Mouse (Mus musculus): ENCODE measurements around the gene Usp47. TPM values are rescaled to one million over a fixed set of nuclear protein-coding genes. Genes with fewer than 3 reads are reported as not detected.
A peak's percentile ranks its signal among the peaks of the same experiment; 100 is the strongest.

Usp47 gene
- total RNA-seq (2014; rRNA removed) (55.7 and 70.5 TPM in 2 replicates), polyA plus RNA-seq (2015; fragmentation: Nextera tagmentation; extraction: Ambion mirVana) (44.9 and 45.5 TPM in 2 replicates)

DNA sequence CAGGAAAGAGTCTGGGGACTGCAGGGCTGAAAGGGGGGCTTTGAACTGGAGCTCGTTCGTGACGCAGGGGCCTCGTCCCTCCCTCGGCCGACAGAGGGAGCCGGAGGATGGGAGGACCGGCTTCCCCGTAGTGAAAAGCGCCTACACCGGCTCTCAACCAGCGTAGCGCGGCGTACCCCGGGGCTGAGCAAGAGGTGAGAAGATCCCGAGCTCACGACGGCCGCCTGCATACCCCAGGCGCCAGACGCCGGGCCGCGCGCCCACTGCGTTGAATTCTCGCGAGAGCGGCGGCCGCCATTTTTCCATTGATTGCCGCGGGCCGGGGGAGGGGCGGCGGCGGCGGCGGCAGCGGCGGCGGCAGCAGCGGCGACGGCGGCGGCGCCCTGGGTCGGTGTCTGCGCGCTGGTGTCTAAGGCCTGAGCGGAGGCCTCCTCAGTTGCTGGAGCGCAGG is at the start of gene Usp47:
Gene Usp47, plus strand, starts transcription at position 355 of the 451 bp plus-strand sequence.
- Histone ChIP-seq H3K36me3 (ENCODE audit: insufficient read depth, low read length) (no peaks in the 10 kb centered on the region), H3K4me3 (ENCODE audit: low read length) (peak within 1 kb of the TSS; percentile 88), H3K9ac (replicated peaks; ENCODE audit: low read length) (peak within 1 kb of the TSS; percentile 92), H3K4me1 (ENCODE audit: insufficient read depth, low read length) (peaks cover 7% of the 10 kb centered on the region; the same call in 1 of the 2 replicates), H3K9me3 (ENCODE audit: low read length) (no peaks in the 10 kb centered on the region), H3K4me2 (ENCODE audit: low read depth, low read length) (peak within 1 kb of the TSS; percentile 89), H3K27me3 (ENCODE audit: insufficient read depth, low read length) (no peaks in the 10 kb centered on the region), H3K27ac (peak within 1 kb of the TSS; percentile 99)
- ATAC-seq (peak; percentile 94), DNase-seq (ENCODE audit: low spot score) (peak; percentile 91)
- TF ChIP-seq CTCF (IDR thresholded peaks at IDR 0.05; ENCODE audit: low read depth) = peak; percentile 70
- 1% methylated on average over 54 of the region's 54 CpGs for WGBS

DNA sequence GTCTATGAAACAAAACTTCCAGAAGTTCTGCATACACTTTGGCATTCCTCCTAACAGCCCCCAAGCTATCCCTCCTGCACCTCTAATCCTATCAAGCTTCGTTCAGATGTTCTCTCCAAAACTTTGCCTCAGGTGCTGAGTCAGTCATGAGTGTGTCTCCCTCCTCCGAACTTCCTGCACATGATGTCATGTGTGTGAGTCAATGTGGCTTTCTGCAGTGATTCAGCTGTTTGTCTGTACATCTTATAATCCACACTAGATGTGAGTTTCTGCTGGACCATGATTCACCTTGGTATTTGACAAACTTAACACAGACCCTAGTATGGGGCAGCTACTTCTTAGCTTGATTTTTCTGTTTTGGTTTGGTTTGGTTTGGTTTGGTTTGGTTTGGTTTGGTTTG is 46.9 kb upstream of the Usp47 start:
- no peak overlapping the region for H3K9ac ChIP-seq (replicated peaks; ENCODE audit: low read length)
- no peak overlapping the region for H3K4me3 ChIP-seq (ENCODE audit: low read length)
- H3K27ac ChIP-seq = no peak overlapping the region
- 78% methylated on average over 2 of the region's 2 CpGs for WGBS
- no peak for TF ChIP-seq CTCF (IDR thresholded peaks at IDR 0.05; ENCODE audit: low read depth)
- ATAC-seq (no peak), DNase-seq (ENCODE audit: low spot score) (no peak)
- H3K4me2 ChIP-seq (ENCODE audit: low read depth, low read length) = no peak overlapping the region
- H3K9me3 ChIP-seq (ENCODE audit: low read length) = no peaks in the 10 kb centered on the region
- no peaks in the 10 kb centered on the region for H3K36me3 ChIP-seq (ENCODE audit: insufficient read depth, low read length)
- H3K27me3 ChIP-seq (ENCODE audit: insufficient read depth, low read length) = no peaks in the 10 kb centered on the region
- H3K4me1 ChIP-seq (ENCODE audit: insufficient read depth, low read length) = no peaks in the 10 kb centered on the region

DNA sequence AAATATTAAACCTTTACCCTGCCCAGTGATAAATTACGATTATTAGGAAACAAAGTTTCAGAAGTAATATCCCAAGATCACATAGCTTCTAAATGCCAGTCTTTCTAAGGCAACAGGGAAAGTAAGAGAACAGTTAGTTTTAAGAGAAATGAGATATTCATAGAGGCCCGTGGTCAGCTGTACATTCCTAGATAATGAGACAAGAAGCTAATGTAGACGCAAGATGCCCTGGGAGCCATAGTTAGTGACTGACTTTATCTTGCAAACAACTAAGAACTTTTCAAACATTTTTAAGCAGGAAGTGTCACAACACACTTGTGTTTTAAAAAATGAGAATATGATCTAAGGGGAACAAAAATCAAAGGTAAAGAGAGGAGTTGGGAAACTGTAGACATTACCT is 45.4 kb upstream of the Usp47 start:
- no peak overlapping the region for H3K4me2 ChIP-seq (ENCODE audit: low read depth, low read length)
- H3K9ac ChIP-seq (replicated peaks; ENCODE audit: low read length) = no peak overlapping the region
- no peak overlapping the region for H3K4me3 ChIP-seq (ENCODE audit: low read length)
- H3K27ac ChIP-seq = no peak overlapping the region
- DNase-seq (ENCODE audit: low spot score) (no peak), ATAC-seq (no peak)
- TF ChIP-seq CTCF (IDR thresholded peaks at IDR 0.05; ENCODE audit: low read depth) = no peak
- no peaks in the 10 kb centered on the region for H3K4me1 ChIP-seq (ENCODE audit: insufficient read depth, low read length)
- no peaks in the 10 kb centered on the region for H3K36me3 ChIP-seq (ENCODE audit: insufficient read depth, low read length)
- no peaks in the 10 kb centered on the region for H3K9me3 ChIP-seq (ENCODE audit: low read length)
- WGBS = 90% methylated on average over 3 of the region's 3 CpGs
- no peaks in the 10 kb centered on the region for H3K27me3 ChIP-seq (ENCODE audit: insufficient read depth, low read length)

DNA sequence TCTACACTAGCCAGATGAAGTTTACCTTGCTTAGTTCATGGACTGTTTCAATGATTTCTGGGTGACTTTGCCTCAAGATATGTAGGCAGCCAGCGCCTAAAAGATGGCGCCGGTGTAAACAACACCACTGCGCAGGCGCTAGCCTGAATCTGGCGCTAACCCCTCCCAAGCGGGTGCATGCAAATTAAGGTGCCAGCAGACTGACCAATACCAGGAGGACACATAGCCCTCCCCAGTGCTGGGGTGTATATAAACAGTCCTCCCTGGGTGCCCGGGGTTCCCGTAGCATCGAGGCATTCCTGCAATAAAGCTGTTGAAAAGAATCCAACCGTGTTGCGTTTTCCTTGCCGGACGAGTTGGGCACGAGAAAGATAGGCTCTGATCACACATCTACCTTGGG is 41.0 kb upstream of the Usp47 start:
- ATAC-seq (no peak), DNase-seq (ENCODE audit: low spot score) (no peak)
- Histone ChIP-seq H3K9me3 (ENCODE audit: low read length) (no peaks in the 10 kb centered on the region), H3K27me3 (ENCODE audit: insufficient read depth, low read length) (no peaks in the 10 kb centered on the region), H3K27ac (no peak overlapping the region), H3K4me2 (ENCODE audit: low read depth, low read length) (no peak overlapping the region), H3K9ac (replicated peaks; ENCODE audit: low read length) (no peak overlapping the region), H3K4me1 (ENCODE audit: insufficient read depth, low read length) (no peaks in the 10 kb centered on the region), H3K4me3 (ENCODE audit: low read length) (no peak overlapping the region), H3K36me3 (ENCODE audit: insufficient read depth, low read length) (no peaks in the 10 kb centered on the region)
- TF ChIP-seq CTCF (IDR thresholded peaks at IDR 0.05; ENCODE audit: low read depth) = no peak
- 95% methylated on average over 15 of the region's 15 CpGs for WGBS

DNA sequence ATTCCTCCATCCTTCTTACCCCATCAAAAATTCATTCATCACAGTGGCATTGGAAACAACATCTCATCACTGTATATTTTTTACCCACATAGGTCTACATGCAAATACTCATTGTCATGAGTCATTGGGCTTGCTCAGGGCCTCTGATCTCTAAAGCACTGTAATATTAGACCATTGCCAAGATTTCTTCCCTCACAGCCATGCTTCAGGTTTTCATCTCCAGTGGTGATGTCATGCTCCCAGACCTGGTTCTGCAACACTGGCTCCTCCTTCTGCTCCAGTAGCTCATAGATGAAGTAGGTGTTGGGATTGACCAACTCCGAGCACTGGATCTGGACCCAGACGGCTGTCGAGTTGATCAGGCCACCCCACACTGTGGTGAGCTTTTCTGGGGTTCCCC is 38.8 kb upstream of the Usp47 start:
- Histone ChIP-seq H3K4me1 (ENCODE audit: insufficient read depth, low read length) (no peaks in the 10 kb centered on the region), H3K27me3 (ENCODE audit: insufficient read depth, low read length) (no peaks in the 10 kb centered on the region), H3K9ac (replicated peaks; ENCODE audit: low read length) (no peak overlapping the region), H3K36me3 (ENCODE audit: insufficient read depth, low read length) (no peaks in the 10 kb centered on the region), H3K27ac (no peak overlapping the region), H3K9me3 (ENCODE audit: low read length) (no peaks in the 10 kb centered on the region), H3K4me2 (ENCODE audit: low read depth, low read length) (no peak overlapping the region), H3K4me3 (ENCODE audit: low read length) (no peak overlapping the region)
- no peak for ATAC-seq
- no peak for TF ChIP-seq CTCF (IDR thresholded peaks at IDR 0.05; ENCODE audit: low read depth)
- WGBS = 90% methylated on average over 3 of the region's 3 CpGs
- DNase-seq (ENCODE audit: low spot score) = no peak

DNA sequence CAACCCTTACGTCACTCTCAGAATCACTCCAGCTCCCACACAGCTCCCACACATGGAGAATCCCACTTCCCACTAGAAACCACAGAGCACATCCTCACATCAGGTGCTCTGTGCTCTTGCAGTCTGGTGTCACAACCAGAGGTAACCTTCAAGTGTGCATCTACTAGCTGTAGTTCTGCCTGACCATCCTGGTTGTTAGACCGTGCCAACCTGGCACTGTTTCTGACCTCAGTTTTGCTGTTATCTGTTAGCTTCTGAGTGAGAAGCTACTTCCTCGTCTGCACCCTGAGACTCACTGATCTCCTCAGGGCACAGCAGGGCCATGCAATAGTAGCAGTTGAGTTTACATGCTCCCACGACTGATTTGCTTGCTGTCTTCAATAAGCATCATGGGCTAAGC is 38.0 kb upstream of the Usp47 start:
- ATAC-seq (no peak), DNase-seq (ENCODE audit: low spot score) (no peak)
- no peaks in the 10 kb centered on the region for H3K4me1 ChIP-seq (ENCODE audit: insufficient read depth, low read length)
- H3K36me3 ChIP-seq (ENCODE audit: insufficient read depth, low read length) = no peaks in the 10 kb centered on the region
- no peak overlapping the region for H3K4me2 ChIP-seq (ENCODE audit: low read depth, low read length)
- H3K27ac ChIP-seq = no peak overlapping the region
- H3K9me3 ChIP-seq (ENCODE audit: low read length) = no peaks in the 10 kb centered on the region
- WGBS = 78% methylated on average over 4 of the region's 4 CpGs
- TF ChIP-seq CTCF (IDR thresholded peaks at IDR 0.05; ENCODE audit: low read depth) = no peak
- H3K4me3 ChIP-seq (ENCODE audit: low read length) = no peak overlapping the region
- H3K27me3 ChIP-seq (ENCODE audit: insufficient read depth, low read length) = no peaks in the 10 kb centered on the region
- H3K9ac ChIP-seq (replicated peaks; ENCODE audit: low read length) = no peak overlapping the region

DNA sequence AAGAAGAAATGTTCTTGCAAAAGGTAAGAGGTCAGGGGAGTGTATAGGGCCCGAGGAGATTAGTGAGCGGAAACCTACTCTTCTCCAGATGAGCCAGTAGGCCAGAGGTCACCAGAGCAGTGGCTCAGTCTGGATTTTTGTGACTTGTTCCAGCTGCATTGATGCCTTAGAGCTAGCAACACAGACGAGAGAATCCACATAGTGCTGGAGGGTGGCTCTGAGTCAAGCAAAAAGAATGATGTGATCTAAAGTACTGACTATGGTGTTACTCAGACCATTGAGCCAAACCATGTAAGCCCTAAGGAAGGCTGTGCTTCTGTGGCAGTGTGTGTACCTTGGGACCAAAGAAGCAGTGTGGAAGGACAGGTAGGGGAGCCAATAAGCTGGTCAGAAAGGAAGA is 36.4 kb upstream of the Usp47 start:
- no peaks in the 10 kb centered on the region for H3K36me3 ChIP-seq (ENCODE audit: insufficient read depth, low read length)
- TF ChIP-seq CTCF (IDR thresholded peaks at IDR 0.05; ENCODE audit: low read depth) = no peak
- no peak overlapping the region for H3K27ac ChIP-seq
- no peaks in the 10 kb centered on the region for H3K9me3 ChIP-seq (ENCODE audit: low read length)
- DNase-seq (ENCODE audit: low spot score) (no peak), ATAC-seq (no peak)
- H3K27me3 ChIP-seq (ENCODE audit: insufficient read depth, low read length) = no peaks in the 10 kb centered on the region
- no peaks in the 10 kb centered on the region for H3K4me1 ChIP-seq (ENCODE audit: insufficient read depth, low read length)
- 87% methylated on average over 3 of the region's 3 CpGs for WGBS
- no peak overlapping the region for H3K4me3 ChIP-seq (ENCODE audit: low read length)
- H3K4me2 ChIP-seq (ENCODE audit: low read depth, low read length) = no peak overlapping the region
- H3K9ac ChIP-seq (replicated peaks; ENCODE audit: low read length) = no peak overlapping the region

Data from hindbrain, postnatal 0 days (tissue).